Mouse (Mus musculus): ENCODE measurements around the gene N4bp2l1.

DNA sequence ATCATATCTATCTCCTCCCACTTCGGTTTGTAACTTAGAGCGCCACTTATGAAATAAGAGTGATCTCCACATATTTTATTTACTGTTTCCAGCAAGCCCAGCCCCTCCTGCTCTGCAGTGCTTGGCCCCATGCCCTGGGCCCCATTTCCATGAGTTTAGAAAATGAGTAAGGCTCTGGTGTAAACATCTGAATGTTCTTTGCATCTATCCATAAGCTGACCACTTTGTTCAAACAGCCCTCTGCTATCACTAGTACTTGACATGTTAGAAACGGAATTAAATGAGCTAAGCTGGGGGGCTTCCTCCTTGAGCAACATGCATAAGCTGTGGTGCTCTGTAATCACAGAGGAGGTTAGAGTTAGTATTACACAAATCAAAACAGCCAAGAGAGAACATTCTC is 22.6 kb downstream of the N4bp2l1 start:
- TF ChIP-seq CTCF (IDR thresholded peaks at IDR 0.05; ENCODE audit: low read depth, low read length) (no peak), POLR2A (IDR thresholded peaks at IDR 0.05; ENCODE audit: extremely low read depth, insufficient read depth, low read length) (no peak)
